Mouse (Mus musculus) C2C12 (cell line): ENCODE data around the gene Slc6a2.

ENCODE experiments used
- CEBPB ChIP-seq: IDR thresholded peaks from one replicate; pipeline ENCODE4 v1.6.1; 2011; ENCODE audit warnings: low read depth, mild to moderate bottlenecking, control low read depth, moderate library complexity
- CTCF ChIP-seq: IDR thresholded peaks from one replicate; pipeline ENCODE4 v1.5.1; 2011; ENCODE audit not compliant: control insufficient read depth, insufficient read depth, insufficient read length
- MAX ChIP-seq: IDR thresholded peaks from one replicate; pipeline ENCODE4 v1.6.1; 2011; ENCODE audit warnings: mild to moderate bottlenecking, control low read depth
- MYOD1 ChIP-seq: IDR thresholded peaks from one replicate; pipeline ENCODE4 v1.6.1; 2011; ENCODE audit warnings: low read depth; ENCODE audit not compliant: control insufficient read depth, insufficient read length
- MYOG ChIP-seq: IDR thresholded peaks from one replicate; pipeline ENCODE4 v1.6.1; 2011; ENCODE audit not compliant: control insufficient read depth, insufficient read length; ENCODE audit errors: extremely low read depth

DNA sequence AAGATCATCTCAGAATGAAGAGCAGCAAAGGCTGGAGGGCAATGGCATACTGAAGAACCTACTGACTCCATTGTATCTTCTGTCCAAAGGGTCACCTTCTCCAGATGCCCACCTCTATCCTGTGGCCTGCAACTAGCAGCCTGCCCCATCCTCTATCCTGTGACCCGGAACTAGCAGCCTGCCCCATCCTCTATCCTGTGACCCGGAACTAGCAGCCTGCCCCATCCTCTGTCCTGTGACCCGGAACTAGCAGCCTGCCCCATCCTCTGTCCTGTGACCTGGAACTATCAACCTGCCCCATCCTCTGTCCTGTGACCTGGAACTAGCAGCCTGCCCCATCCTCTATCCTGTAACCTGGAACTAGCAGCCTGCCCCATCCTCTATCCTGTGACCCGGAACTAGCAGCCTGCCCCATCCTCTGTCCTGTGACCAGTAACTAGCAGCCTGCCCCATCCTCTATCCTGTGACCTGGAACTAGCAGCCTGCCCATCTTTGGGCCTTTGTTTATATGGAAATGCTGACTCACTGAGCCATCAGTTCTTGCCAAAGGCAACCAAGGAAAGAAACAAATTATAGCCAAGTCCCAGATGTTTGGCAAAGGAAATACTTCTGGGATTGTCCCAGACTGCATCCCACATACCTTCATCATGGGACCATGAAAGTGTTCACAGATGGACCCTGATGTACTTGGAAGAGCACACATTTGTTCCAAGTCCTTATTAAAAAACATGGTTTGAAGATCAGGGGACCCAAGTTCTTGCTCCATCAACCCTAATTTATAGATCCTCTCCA is 81.1 kb downstream of the Slc6a2 start:
- no peak for TF ChIP-seq CTCF
- no peak for TF ChIP-seq MAX
- no peak for TF ChIP-seq MYOG
- no peak for TF ChIP-seq MYOD1
- TF ChIP-seq CEBPB, result no peak
